Mouse (Mus musculus): Measurements from ENCODE around the gene Nedd8. TPM values are rescaled to one million over a fixed set of nuclear protein-coding genes. Genes with fewer than 3 reads are reported as not detected.

The Nedd8 gene
- polyA plus RNA-seq, 1 experiment from 2014 or later: 534 TPM

- no peaks in the 10 kb centered on the region for H3K27me3 ChIP-seq (replicated peaks; ENCODE audit: control insufficient read depth, insufficient read depth, low read length)
- H3K36me3 ChIP-seq (ENCODE audit: control insufficient read depth, insufficient read depth, low read length): peaks cover 69% of the 10 kb centered on the region
- no peak within 1 kb of the TSS for H3K4me2 ChIP-seq (ENCODE audit: low read depth, low read length)
- H3K4me3 ChIP-seq (ENCODE audit: low read depth, low read length): no peak within 1 kb of the TSS
- H3K4me1 ChIP-seq (ENCODE audit: control insufficient read depth, insufficient read depth, low read length): peaks cover 11% of the 10 kb centered on the region
- no peak within 1 kb of the TSS for H3K27ac ChIP-seq (replicated peaks; ENCODE audit: low read depth, low read length)
- ATAC-seq (ENCODE audit: low read depth) (no peak), DNase-seq (ENCODE audit: low spot score) (no peak)
- H3K9ac ChIP-seq (ENCODE audit: low read depth, low read length): no peak within 1 kb of the TSS
- WGBS: 96% methylated on average over 9 of the region's 9 CpGs
- H3K9me3 ChIP-seq (ENCODE audit: control insufficient read depth, low read length): no peaks in the 10 kb centered on the region
These were observed 34.1 kb downstream of the Nedd8 start, which contains the start of gene Gm49378 for GRCm38 (mm10) chr14:55637795-55638194. Gm49378 (minus strand) TSS chr14:55637895.

- peak; percentile 93 for ATAC-seq (ENCODE audit: low read depth)
- peak within 1 kb of the TSS; percentile 70 for H3K4me2 ChIP-seq (ENCODE audit: low read depth, low read length)
- H3K4me3 ChIP-seq (ENCODE audit: low read depth, low read length): peak within 1 kb of the TSS; percentile 78
- peaks cover 78% of the 10 kb centered on the region for H3K36me3 ChIP-seq (ENCODE audit: control insufficient read depth, insufficient read depth, low read length)
- DNase-seq (ENCODE audit: low spot score): peak; percentile 96
- no peaks in the 10 kb centered on the region for H3K27me3 ChIP-seq (replicated peaks; ENCODE audit: control insufficient read depth, insufficient read depth, low read length)
- no peaks in the 10 kb centered on the region for H3K9me3 ChIP-seq (ENCODE audit: control insufficient read depth, low read length)
- peak within 1 kb of the TSS; percentile 81 for H3K9ac ChIP-seq (ENCODE audit: low read depth, low read length)
- peak within 1 kb of the TSS; percentile 88 for H3K27ac ChIP-seq (replicated peaks; ENCODE audit: low read depth, low read length)
- 2% methylated on average over 18 of the region's 33 CpGs for whole genome bisulfite sequencing
- H3K4me1 ChIP-seq (ENCODE audit: control insufficient read depth, insufficient read depth, low read length): peaks cover 5% of the 10 kb centered on the region
These were observed 36.4 kb downstream of the Nedd8 start, which contains the start of gene Ipo4 for GRCm38 (mm10) chr14:55635523-55636007. Ipo4 (minus strand) TSS chr14:55635957.

- peak; percentile 45 for ATAC-seq (ENCODE audit: low read depth)
These were observed 36.9 kb downstream of the Nedd8 start for GRCm38 (mm10) chr14:55634874-55635522.

GRCm38 (mm10) chr14:55629312-55629711, 42.6 kb downstream of the Nedd8 start:
- H3K36me3 ChIP-seq (ENCODE audit: control insufficient read depth, insufficient read depth, low read length): peaks cover 96% of the 10 kb centered on the region
- ATAC-seq (ENCODE audit: low read depth): no peak
- WGBS: 44% methylated on average over 5 of the region's 5 CpGs

More at GRCm38 (mm10) chr14:55634874-55635522, 36.9 kb downstream of the Nedd8 start:
- H3K4me3 ChIP-seq (ENCODE audit: low read depth, low read length): peak overlapping the region; percentile 78
- 5% methylated on average over 22 of the region's 23 CpGs for WGBS
- H3K9ac ChIP-seq (ENCODE audit: low read depth, low read length): peak overlapping the region; percentile 81
- H3K27ac ChIP-seq (replicated peaks; ENCODE audit: low read depth, low read length): peak overlapping the region; percentile 88
- H3K4me1 ChIP-seq (ENCODE audit: control insufficient read depth, insufficient read depth, low read length): peaks cover 5% of the 10 kb centered on the region
- DNase-seq (ENCODE audit: low spot score): peak; percentile 36
- H3K36me3 ChIP-seq (ENCODE audit: control insufficient read depth, insufficient read depth, low read length): peaks cover 78% of the 10 kb centered on the region
- H3K27me3 ChIP-seq (replicated peaks; ENCODE audit: control insufficient read depth, insufficient read depth, low read length): no peaks in the 10 kb centered on the region
- H3K9me3 ChIP-seq (ENCODE audit: control insufficient read depth, low read length): no peaks in the 10 kb centered on the region
- H3K4me2 ChIP-seq (ENCODE audit: low read depth, low read length): peak overlapping the region; percentile 70

GRCm38 (mm10) chr14:55628077-55628827, 43.7 kb downstream of the Nedd8 start:
- no peaks in the 10 kb centered on the region for H3K27me3 ChIP-seq (replicated peaks; ENCODE audit: control insufficient read depth, insufficient read depth, low read length)
- no peak overlapping the region for H3K9ac ChIP-seq (ENCODE audit: low read depth, low read length)
- H3K4me1 ChIP-seq (ENCODE audit: control insufficient read depth, insufficient read depth, low read length): no peaks in the 10 kb centered on the region
- 96% methylated on average over 25 of the region's 27 CpGs for WGBS
- ATAC-seq (ENCODE audit: low read depth) (no peak; the same call in 1 of the 2 replicates), DNase-seq (ENCODE audit: low spot score) (no peak)
- H3K9me3 ChIP-seq (ENCODE audit: control insufficient read depth, low read length): no peaks in the 10 kb centered on the region
- H3K36me3 ChIP-seq (ENCODE audit: control insufficient read depth, insufficient read depth, low read length): peaks cover 99% of the 10 kb centered on the region
- H3K27ac ChIP-seq (replicated peaks; ENCODE audit: low read depth, low read length): no peak overlapping the region
- no peak overlapping the region for H3K4me3 ChIP-seq (ENCODE audit: low read depth, low read length)
- H3K4me2 ChIP-seq (ENCODE audit: low read depth, low read length): no peak overlapping the region

More at GRCm38 (mm10) chr14:55629312-55629711, 42.6 kb downstream of the Nedd8 start:
- Histone ChIP-seq H3K4me1 (ENCODE audit: control insufficient read depth, insufficient read depth, low read length) (no peaks in the 10 kb centered on the region; the same call in 1 of the 2 replicates), H3K9me3 (ENCODE audit: control insufficient read depth, low read length) (no peaks in the 10 kb centered on the region), H3K4me3 (ENCODE audit: low read depth, low read length) (no peak overlapping the region), H3K27me3 (replicated peaks; ENCODE audit: control insufficient read depth, insufficient read depth, low read length) (no peaks in the 10 kb centered on the region), H3K27ac (replicated peaks; ENCODE audit: low read depth, low read length) (no peak overlapping the region), H3K4me2 (ENCODE audit: low read depth, low read length) (no peak overlapping the region), H3K9ac (ENCODE audit: low read depth, low read length) (no peak overlapping the region)
- DNase-seq (ENCODE audit: low spot score): no peak

GRCm38 (mm10) chr14:55618486-55619195, 53.3 kb downstream of the Nedd8 start:
- no peak for ATAC-seq (ENCODE audit: low read depth)
- H3K9ac ChIP-seq (ENCODE audit: low read depth, low read length): peak overlapping the region; percentile 34

GRCm38 (mm10) chr14:55617822-55618221, 54.1 kb downstream of the Nedd8 start, which contains the start of gene Rec8:
Rec8 (plus strand) TSS chr14:55618037.
- Histone ChIP-seq H3K4me1 (ENCODE audit: control insufficient read depth, insufficient read depth, low read length) (peaks cover 4% of the 10 kb centered on the region; the same call in 1 of the 2 replicates), H3K4me3 (ENCODE audit: low read depth, low read length) (no peak within 1 kb of the TSS; the same call in 1 of the 2 replicates), H3K4me2 (ENCODE audit: low read depth, low read length) (peak within 1 kb of the TSS; percentile 32), H3K36me3 (ENCODE audit: control insufficient read depth, insufficient read depth, low read length) (no peaks in the 10 kb centered on the region), H3K27ac (replicated peaks; ENCODE audit: low read depth, low read length) (no peak within 1 kb of the TSS), H3K9ac (ENCODE audit: low read depth, low read length) (peak within 1 kb of the TSS; percentile 34), H3K9me3 (ENCODE audit: control insufficient read depth, low read length) (no peaks in the 10 kb centered on the region), H3K27me3 (replicated peaks; ENCODE audit: control insufficient read depth, insufficient read depth, low read length) (no peaks in the 10 kb centered on the region)
- DNase-seq (ENCODE audit: low spot score): peak; percentile 69
- ATAC-seq (ENCODE audit: low read depth): peak; percentile 84
- WGBS: 29% methylated on average over 18 of the region's 21 CpGs

More at GRCm38 (mm10) chr14:55618486-55619195, 53.3 kb downstream of the Nedd8 start:
- peaks cover 3% of the 10 kb centered on the region; the same call in 1 of the 2 replicates for H3K36me3 ChIP-seq (ENCODE audit: control insufficient read depth, insufficient read depth, low read length)
- H3K4me3 ChIP-seq (ENCODE audit: low read depth, low read length): no peak overlapping the region; the same call in 1 of the 2 replicates
- peak overlapping the region; percentile 32 for H3K4me2 ChIP-seq (ENCODE audit: low read depth, low read length)
- no peak overlapping the region for H3K27ac ChIP-seq (replicated peaks; ENCODE audit: low read depth, low read length)
- no peaks in the 10 kb centered on the region for H3K27me3 ChIP-seq (replicated peaks; ENCODE audit: control insufficient read depth, insufficient read depth, low read length)
- DNase-seq (ENCODE audit: low spot score): no peak
- WGBS: 38% methylated on average over 22 of the region's 22 CpGs
- peaks cover 4% of the 10 kb centered on the region; the same call in 1 of the 2 replicates for H3K4me1 ChIP-seq (ENCODE audit: control insufficient read depth, insufficient read depth, low read length)
- H3K9me3 ChIP-seq (ENCODE audit: control insufficient read depth, low read length): no peaks in the 10 kb centered on the region

- Histone ChIP-seq H3K9me3 (ENCODE audit: control insufficient read depth, low read length) (no peaks in the 10 kb centered on the region), H3K9ac (ENCODE audit: low read depth, low read length) (no peak overlapping the region), H3K4me2 (ENCODE audit: low read depth, low read length) (no peak overlapping the region), H3K4me1 (ENCODE audit: control insufficient read depth, insufficient read depth, low read length) (peaks cover 4% of the 10 kb centered on the region; the same call in 1 of the 2 replicates), H3K27ac (replicated peaks; ENCODE audit: low read depth, low read length) (no peak overlapping the region), H3K27me3 (replicated peaks; ENCODE audit: control insufficient read depth, insufficient read depth, low read length) (no peaks in the 10 kb centered on the region), H3K36me3 (ENCODE audit: control insufficient read depth, insufficient read depth, low read length) (no peaks in the 10 kb centered on the region), H3K4me3 (ENCODE audit: low read depth, low read length) (no peak overlapping the region)
- 92% methylated on average over 2 of the region's 2 CpGs for WGBS
- no peak for ATAC-seq (ENCODE audit: low read depth)
- no peak for DNase-seq (ENCODE audit: low spot score)
These were observed 55.1 kb downstream of the Nedd8 start for GRCm38 (mm10) chr14:55616844-55617243.
